Mouse (Mus musculus): ENCODE data around the gene Dmrta1. TPM values are rescaled to one million over a fixed set of nuclear protein-coding genes. Genes with fewer than 3 reads are reported as not detected.

The Dmrta1 gene
- polyA plus RNA-seq, 1 experiment from 2014 or later, result 0.28 TPM

- 70% methylated on average over 2 of the region's 2 CpGs for WGBS
- Histone ChIP-seq H3K4me3 (replicated peaks; ENCODE audit: low read length) (no peak overlapping the region), H3K4me1 (ENCODE audit: control insufficient read depth, insufficient read depth, low read length) (no peaks in the 10 kb centered on the region), H3K4me2 (ENCODE audit: low read depth, low read length) (no peak overlapping the region), H3K27me3 (ENCODE audit: control insufficient read depth, insufficient read depth, low read length) (no peaks in the 10 kb centered on the region), H3K36me3 (ENCODE audit: control insufficient read depth, insufficient read depth, low read length) (no peaks in the 10 kb centered on the region), H3K9ac (ENCODE audit: low read length) (no peak overlapping the region), H3K27ac (ENCODE audit: low read length) (no peak overlapping the region), H3K9me3 (replicated peaks; ENCODE audit: control insufficient read depth, low read length) (no peaks in the 10 kb centered on the region)
- ATAC-seq (ENCODE audit: insufficient read depth, low FRiP score), result no peak
Measured at GRCm38 (mm10) chr4:89663406-89663805, 15.8 kb upstream of the Dmrta1 start.

- H3K4me3 ChIP-seq (replicated peaks; ENCODE audit: low read length), result no peak overlapping the region
- H3K9ac ChIP-seq (ENCODE audit: low read length), result no peak overlapping the region
- no peak overlapping the region for H3K27ac ChIP-seq (ENCODE audit: low read length)
- H3K27me3 ChIP-seq (ENCODE audit: control insufficient read depth, insufficient read depth, low read length), result no peaks in the 10 kb centered on the region
- H3K4me2 ChIP-seq (ENCODE audit: low read depth, low read length), result no peak overlapping the region
- H3K4me1 ChIP-seq (ENCODE audit: control insufficient read depth, insufficient read depth, low read length), result no peaks in the 10 kb centered on the region
- no peak for ATAC-seq (ENCODE audit: insufficient read depth, low FRiP score)
- 83% methylated on average over 3 of the region's 3 CpGs for WGBS
- H3K36me3 ChIP-seq (ENCODE audit: control insufficient read depth, insufficient read depth, low read length), result no peaks in the 10 kb centered on the region
- H3K9me3 ChIP-seq (replicated peaks; ENCODE audit: control insufficient read depth, low read length), result no peaks in the 10 kb centered on the region
Measured at GRCm38 (mm10) chr4:89674711-89675110, 4.5 kb upstream of the Dmrta1 start.

DNA sequence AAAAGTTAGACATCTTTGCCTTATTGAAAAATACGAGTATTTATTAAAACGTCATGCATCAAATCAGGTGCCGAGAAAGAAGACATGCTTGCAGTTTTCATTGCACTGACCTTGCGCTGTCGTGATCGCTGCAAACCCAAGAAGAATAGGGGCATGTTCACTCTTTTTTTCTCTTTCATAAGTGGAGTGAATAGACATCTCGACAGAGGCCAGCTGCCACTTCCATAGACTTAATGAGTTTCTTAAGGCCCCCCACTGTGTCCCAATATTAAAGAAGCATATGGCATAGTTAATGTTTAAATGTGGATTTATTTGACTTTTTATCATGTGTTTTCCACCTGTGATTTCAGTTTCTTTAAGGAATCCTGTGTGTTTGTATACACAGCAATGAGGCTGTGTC, 1.3 kb upstream of the Dmrta1 start:
- no peak for ATAC-seq (ENCODE audit: insufficient read depth, low FRiP score)
- WGBS, result 74% methylated on average over 7 of the region's 7 CpGs

DNA sequence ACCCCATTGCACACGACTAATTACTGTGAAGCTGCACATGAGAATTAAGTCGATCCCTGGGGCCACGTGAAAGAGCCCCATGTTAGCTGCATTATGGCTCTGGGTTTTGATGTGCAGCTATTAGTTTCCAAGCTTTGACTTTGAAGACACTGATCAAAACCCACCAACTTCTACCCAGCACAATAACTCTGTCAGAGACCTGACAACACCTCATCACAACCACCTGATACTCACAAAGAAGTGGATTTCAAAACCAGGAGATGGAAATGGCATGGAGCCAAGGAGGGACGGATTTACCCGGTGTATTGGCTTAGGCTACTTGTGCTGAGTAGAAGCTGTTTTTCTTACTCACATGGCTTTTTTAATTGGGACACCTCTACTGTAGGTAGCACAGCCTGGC, 523 bp upstream of the Dmrta1 start:
- Histone ChIP-seq H3K4me3 (replicated peaks; ENCODE audit: low read length) (no peak overlapping the region), H3K4me2 (ENCODE audit: low read depth, low read length) (no peak overlapping the region), H3K27me3 (ENCODE audit: control insufficient read depth, insufficient read depth, low read length) (no peaks in the 10 kb centered on the region), H3K9ac (ENCODE audit: low read length) (no peak overlapping the region), H3K36me3 (ENCODE audit: control insufficient read depth, insufficient read depth, low read length) (no peaks in the 10 kb centered on the region), H3K9me3 (replicated peaks; ENCODE audit: control insufficient read depth, low read length) (no peaks in the 10 kb centered on the region), H3K4me1 (ENCODE audit: control insufficient read depth, insufficient read depth, low read length) (no peaks in the 10 kb centered on the region), H3K27ac (ENCODE audit: low read length) (no peak overlapping the region)
- no peak for ATAC-seq (ENCODE audit: insufficient read depth, low FRiP score)
- WGBS, result 78% methylated on average over 5 of the region's 5 CpGs

More for the DNA sequence above, 1.3 kb upstream of the Dmrta1 start:
- H3K27ac ChIP-seq (ENCODE audit: low read length), result no peak overlapping the region
- no peaks in the 10 kb centered on the region for H3K27me3 ChIP-seq (ENCODE audit: control insufficient read depth, insufficient read depth, low read length)
- H3K4me3 ChIP-seq (replicated peaks; ENCODE audit: low read length), result no peak overlapping the region
- H3K4me2 ChIP-seq (ENCODE audit: low read depth, low read length), result no peak overlapping the region
- no peak overlapping the region for H3K9ac ChIP-seq (ENCODE audit: low read length)
- no peaks in the 10 kb centered on the region for H3K9me3 ChIP-seq (replicated peaks; ENCODE audit: control insufficient read depth, low read length)
- H3K36me3 ChIP-seq (ENCODE audit: control insufficient read depth, insufficient read depth, low read length), result no peaks in the 10 kb centered on the region
- H3K4me1 ChIP-seq (ENCODE audit: control insufficient read depth, insufficient read depth, low read length), result no peaks in the 10 kb centered on the region

- Histone ChIP-seq H3K4me2 (ENCODE audit: low read depth, low read length) (peak overlapping the region; percentile 84), H3K4me3 (replicated peaks; ENCODE audit: low read length) (peak overlapping the region; percentile 56), H3K36me3 (ENCODE audit: control insufficient read depth, insufficient read depth, low read length) (no peaks in the 10 kb centered on the region), H3K27me3 (ENCODE audit: control insufficient read depth, insufficient read depth, low read length) (peaks cover 32% of the 10 kb centered on the region), H3K9ac (ENCODE audit: low read length) (peak overlapping the region; percentile 58), H3K27ac (ENCODE audit: low read length) (no peak overlapping the region), H3K9me3 (replicated peaks; ENCODE audit: control insufficient read depth, low read length) (no peaks in the 10 kb centered on the region), H3K4me1 (ENCODE audit: control insufficient read depth, insufficient read depth, low read length) (peaks cover 10% of the 10 kb centered on the region; the same call in 1 of the 2 replicates)
- WGBS, result under 1% methylated on average over 78 of the region's 78 CpGs
- ATAC-seq (ENCODE audit: insufficient read depth, low FRiP score), result peak; percentile 84
Measured at GRCm38 (mm10) chr4:89687961-89688803, 8.9 kb downstream of the Dmrta1 start.

DNA sequence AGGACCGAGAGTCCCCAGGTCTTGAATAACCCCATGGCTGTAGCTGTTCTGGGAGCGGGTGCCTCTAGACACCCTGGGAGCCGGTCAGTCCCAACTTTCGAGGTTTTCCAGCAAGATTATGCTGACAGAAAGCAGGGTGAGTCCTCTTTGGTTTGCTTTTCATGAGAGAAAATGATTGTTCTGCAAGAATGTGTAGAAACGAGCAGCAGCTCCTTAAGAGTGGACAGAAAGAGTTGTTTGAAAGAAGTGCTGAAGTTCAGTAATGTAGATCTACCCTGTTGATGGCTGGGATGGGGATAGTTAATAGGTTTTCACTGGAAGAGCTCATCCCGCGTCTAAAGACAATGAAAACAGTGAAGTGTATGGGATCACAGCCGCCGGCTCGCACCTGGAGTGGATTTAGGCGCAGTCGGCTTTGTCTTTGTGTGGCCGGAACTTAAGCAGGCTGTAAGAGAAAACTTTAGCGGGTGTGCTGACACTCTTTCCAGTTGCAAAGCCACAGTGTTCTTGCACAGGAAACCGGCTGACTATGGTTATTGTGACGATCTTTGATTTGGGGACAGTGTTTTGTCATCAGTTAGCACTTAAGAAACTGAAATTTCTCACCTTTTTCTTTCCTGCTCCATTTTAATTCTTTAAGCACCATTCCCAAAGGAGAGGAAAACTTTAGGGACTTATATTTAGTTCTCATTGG, 9.7 kb downstream of the Dmrta1 start:
- Histone ChIP-seq H3K9ac (ENCODE audit: low read length) (peak overlapping the region; percentile 58), H3K4me2 (ENCODE audit: low read depth, low read length) (peak overlapping the region; percentile 84), H3K27ac (ENCODE audit: low read length) (no peak overlapping the region), H3K36me3 (ENCODE audit: control insufficient read depth, insufficient read depth, low read length) (no peaks in the 10 kb centered on the region), H3K27me3 (ENCODE audit: control insufficient read depth, insufficient read depth, low read length) (peaks cover 32% of the 10 kb centered on the region), H3K4me3 (replicated peaks; ENCODE audit: low read length) (peak overlapping the region; percentile 56), H3K9me3 (replicated peaks; ENCODE audit: control insufficient read depth, low read length) (no peaks in the 10 kb centered on the region), H3K4me1 (ENCODE audit: control insufficient read depth, insufficient read depth, low read length) (peaks cover 10% of the 10 kb centered on the region; the same call in 1 of the 2 replicates)
- 4% methylated on average over 16 of the region's 16 CpGs for WGBS
- no peak for ATAC-seq (ENCODE audit: insufficient read depth, low FRiP score)

DNA sequence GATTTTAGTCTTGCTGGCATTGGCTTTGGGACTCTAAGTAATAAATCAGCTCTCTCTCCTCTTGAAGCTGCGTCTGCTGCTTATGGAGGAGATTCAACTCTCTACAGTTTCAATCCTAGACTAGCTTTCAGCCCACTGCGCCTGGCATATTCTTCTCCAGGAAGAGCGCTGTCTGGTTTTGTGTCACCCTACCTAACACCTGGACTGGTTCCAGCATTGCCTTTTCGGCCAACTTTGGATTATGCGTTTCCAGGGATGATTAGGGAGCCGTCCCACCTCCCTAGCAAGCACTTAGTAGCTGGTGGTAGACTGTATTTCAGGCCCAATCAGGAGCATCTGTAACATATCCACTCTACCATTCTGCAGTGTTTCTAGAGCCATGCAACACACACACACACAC, 12.7 kb downstream of the Dmrta1 start:
- Histone ChIP-seq H3K27ac (ENCODE audit: low read length) (no peak overlapping the region), H3K4me2 (ENCODE audit: low read depth, low read length) (no peak overlapping the region), H3K36me3 (ENCODE audit: control insufficient read depth, insufficient read depth, low read length) (no peaks in the 10 kb centered on the region), H3K9ac (ENCODE audit: low read length) (no peak overlapping the region), H3K4me3 (replicated peaks; ENCODE audit: low read length) (no peak overlapping the region), H3K9me3 (replicated peaks; ENCODE audit: control insufficient read depth, low read length) (no peaks in the 10 kb centered on the region), H3K27me3 (ENCODE audit: control insufficient read depth, insufficient read depth, low read length) (peaks cover 32% of the 10 kb centered on the region), H3K4me1 (ENCODE audit: control insufficient read depth, insufficient read depth, low read length) (peaks cover 10% of the 10 kb centered on the region; the same call in 1 of the 2 replicates)
- 76% methylated on average over 6 of the region's 6 CpGs for WGBS
- no peak for ATAC-seq (ENCODE audit: insufficient read depth, low FRiP score)

- no peaks in the 10 kb centered on the region for H3K36me3 ChIP-seq (ENCODE audit: control insufficient read depth, insufficient read depth, low read length)
- no peak overlapping the region for H3K27ac ChIP-seq (ENCODE audit: low read length)
- H3K27me3 ChIP-seq (ENCODE audit: control insufficient read depth, insufficient read depth, low read length), result peaks cover 23% of the 10 kb centered on the region
- no peak overlapping the region for H3K9ac ChIP-seq (ENCODE audit: low read length)
- H3K4me3 ChIP-seq (replicated peaks; ENCODE audit: low read length), result no peak overlapping the region
- no peak for ATAC-seq (ENCODE audit: insufficient read depth, low FRiP score)
- peaks cover 10% of the 10 kb centered on the region; the same call in 1 of the 2 replicates for H3K4me1 ChIP-seq (ENCODE audit: control insufficient read depth, insufficient read depth, low read length)
- no peaks in the 10 kb centered on the region for H3K9me3 ChIP-seq (replicated peaks; ENCODE audit: control insufficient read depth, low read length)
- no peak overlapping the region for H3K4me2 ChIP-seq (ENCODE audit: low read depth, low read length)
- 37% methylated on average over 1 of the region's 1 CpGs for WGBS
Measured at GRCm38 (mm10) chr4:89692780-89693179, 13.5 kb downstream of the Dmrta1 start.

- Histone ChIP-seq H3K27ac (ENCODE audit: low read length) (no peak overlapping the region), H3K4me1 (ENCODE audit: control insufficient read depth, insufficient read depth, low read length) (no peaks in the 10 kb centered on the region), H3K4me2 (ENCODE audit: low read depth, low read length) (no peak overlapping the region), H3K4me3 (replicated peaks; ENCODE audit: low read length) (no peak overlapping the region), H3K9ac (ENCODE audit: low read length) (no peak overlapping the region), H3K36me3 (ENCODE audit: control insufficient read depth, insufficient read depth, low read length) (no peaks in the 10 kb centered on the region), H3K9me3 (replicated peaks; ENCODE audit: control insufficient read depth, low read length) (no peaks in the 10 kb centered on the region), H3K27me3 (ENCODE audit: control insufficient read depth, insufficient read depth, low read length) (peaks cover 11% of the 10 kb centered on the region; the same call in 1 of the 2 replicates)
- no peak for ATAC-seq (ENCODE audit: insufficient read depth, low FRiP score)
- WGBS, result 59% methylated on average over 5 of the region's 5 CpGs
Measured at GRCm38 (mm10) chr4:89695589-89695988, 16.4 kb downstream of the Dmrta1 start.

Measured in stomach, embryonic 16.5 days (tissue).